Mouse (Mus musculus) E14TG2a.4 (cell line): ENCODE data around the gene Hspa14.

Experiments used
- H3K27me3 ChIP-seq: 2 replicates; pipeline ENCODE4 v1.6.1; 2014; ENCODE audit warnings: low read length, control low read depth; ENCODE audit not compliant: insufficient read depth
- H3K36me3 ChIP-seq: 2 replicates; pipeline ENCODE4 v1.6.1; 2014; ENCODE audit warnings: low read length, control low read depth; ENCODE audit not compliant: insufficient read depth
- H3K4me1 ChIP-seq: replicated peaks from 2 replicates; pipeline ENCODE4 v1.6.1; 2014; ENCODE audit warnings: low read depth, low read length, control low read depth
- H3K4me3 ChIP-seq: replicated peaks from 2 replicates; pipeline ENCODE4 v1.5.1; 2014; ENCODE audit warnings: mild to moderate bottlenecking, low read length
- H3K9me3 ChIP-seq: 2 replicates; pipeline ENCODE4 v1.6.1; 2014; ENCODE audit warnings: low read length, control low read depth
- CTCF ChIP-seq: conservative IDR thresholded peaks from 2 replicates; pipeline ENCODE4 v1.5.1; 2014; ENCODE audit warnings: low read length
- NANOG ChIP-seq: IDR thresholded peaks from 2 replicates; pipeline ENCODE4 v1.6.1; 2014; ENCODE audit warnings: borderline replicate concordance, low read length, mixed read lengths
- POU5F1 ChIP-seq: IDR thresholded peaks from 2 replicates; pipeline ENCODE4 v1.6.1; 2014; ENCODE audit warnings: low read length, borderline replicate concordance

Gene Hspa14

DNA sequence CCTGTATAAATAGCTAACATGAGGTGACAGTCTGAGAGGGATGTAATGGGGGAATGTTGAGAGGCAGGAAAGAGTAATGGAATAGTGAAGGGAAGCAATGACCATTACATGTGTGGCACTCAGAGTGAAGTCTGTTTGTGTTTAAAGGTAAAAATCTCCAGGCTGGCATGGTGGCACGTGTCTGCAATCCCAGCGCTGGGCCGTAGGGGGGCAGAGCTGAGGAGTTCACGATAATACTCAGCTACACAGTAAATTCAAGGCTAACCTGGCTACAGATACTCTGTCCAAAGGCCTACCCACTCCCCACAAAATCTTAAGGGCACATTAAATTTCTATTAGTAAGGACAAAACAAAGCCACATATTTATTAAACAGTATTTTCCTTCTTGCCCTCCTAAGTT is 56.0 kb downstream of the Hspa14 start:
- peaks cover 8% of the 10 kb centered on the region for H3K4me1 ChIP-seq
- no peaks in the 10 kb centered on the region for H3K9me3 ChIP-seq
- H3K36me3 ChIP-seq = peaks cover 95% of the 10 kb centered on the region
- H3K4me3 ChIP-seq = no peak overlapping the region
- no peaks in the 10 kb centered on the region for H3K27me3 ChIP-seq
- TF ChIP-seq NANOG = no peak
- TF ChIP-seq POU5F1 = no peak
- peak; percentile 30 for TF ChIP-seq CTCF

GRCm38 (mm10) chr2:3453096-3453495 is 59.5 kb downstream of the Hspa14 start:
- TF ChIP-seq POU5F1 = no peak
- TF ChIP-seq CTCF = no peak
- TF ChIP-seq NANOG = no peak
- peaks cover 92% of the 10 kb centered on the region for H3K36me3 ChIP-seq
- no peaks in the 10 kb centered on the region for H3K9me3 ChIP-seq
- peaks cover 33% of the 10 kb centered on the region for H3K4me1 ChIP-seq
- H3K27me3 ChIP-seq = no peaks in the 10 kb centered on the region
- H3K4me3 ChIP-seq = no peak overlapping the region

GRCm38 (mm10) chr2:3449431-3449830 is 63.2 kb downstream of the Hspa14 start:
- H3K4me3 ChIP-seq = no peak overlapping the region
- no peaks in the 10 kb centered on the region for H3K9me3 ChIP-seq
- H3K27me3 ChIP-seq = no peaks in the 10 kb centered on the region
- H3K36me3 ChIP-seq = peaks cover 83% of the 10 kb centered on the region
- peaks cover 55% of the 10 kb centered on the region for H3K4me1 ChIP-seq
- TF ChIP-seq CTCF (no peak), POU5F1 (no peak), NANOG (no peak)

DNA sequence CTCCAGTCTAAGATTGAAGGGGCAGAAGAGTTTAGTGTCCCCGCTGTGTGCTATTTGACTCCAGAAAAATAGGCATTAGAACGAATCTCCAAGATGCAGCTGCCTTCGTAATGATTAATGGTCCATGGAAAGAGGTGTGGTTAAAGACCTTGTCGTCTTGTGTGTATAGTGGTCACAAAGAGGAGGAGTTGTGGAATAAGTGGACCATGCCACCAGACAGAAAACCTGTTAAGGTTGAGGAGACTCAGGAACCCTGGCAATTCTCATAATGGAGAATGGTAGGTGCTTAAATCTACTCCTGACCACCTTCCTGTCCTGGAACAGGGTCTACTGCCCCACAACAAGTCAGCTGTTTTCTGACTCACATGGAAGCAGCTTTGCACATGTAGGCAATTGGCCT is 66.6 kb downstream of the Hspa14 start:
- H3K4me1 ChIP-seq = peaks cover 57% of the 10 kb centered on the region
- H3K4me3 ChIP-seq = no peak overlapping the region
- no peaks in the 10 kb centered on the region for H3K27me3 ChIP-seq
- H3K9me3 ChIP-seq = no peaks in the 10 kb centered on the region
- TF ChIP-seq POU5F1 (no peak), CTCF (no peak), NANOG (no peak)
- H3K36me3 ChIP-seq = peaks cover 80% of the 10 kb centered on the region

GRCm38 (mm10) chr2:3444206-3444605 is 68.4 kb downstream of the Hspa14 start:
- Histone ChIP-seq H3K27me3 (no peaks in the 10 kb centered on the region), H3K36me3 (peaks cover 76% of the 10 kb centered on the region), H3K4me1 (peaks cover 41% of the 10 kb centered on the region), H3K4me3 (no peak overlapping the region), H3K9me3 (no peaks in the 10 kb centered on the region)
- TF ChIP-seq POU5F1 (no peak), CTCF (no peak), NANOG (no peak)
